Mouse (Mus musculus): ENCODE data around the gene Cdh3.

DNA sequence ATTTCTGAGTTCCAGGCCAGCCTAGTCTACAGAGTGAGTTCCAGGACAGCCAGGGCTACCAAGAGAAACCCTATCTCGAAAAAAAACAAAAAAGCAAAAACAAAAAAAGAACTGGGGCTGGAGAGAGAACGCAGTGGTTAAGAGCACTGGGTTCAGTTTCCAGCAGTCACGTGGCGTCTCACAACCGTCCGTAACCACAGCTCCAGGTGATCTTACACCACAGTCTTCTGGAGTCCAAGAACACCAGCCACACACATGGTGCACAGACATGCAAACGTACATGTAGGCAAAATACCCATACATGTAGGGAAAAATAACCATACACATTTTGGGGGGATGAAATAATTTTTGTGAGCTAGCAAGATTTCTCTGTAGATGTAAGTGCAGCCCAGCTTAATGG is 36.1 kb downstream of the Cdh3 start:
- no peak for TF ChIP-seq CTCF (IDR thresholded peaks at IDR 0.05; ENCODE audit: low read depth, low read length)
- TF ChIP-seq EP300 (IDR thresholded peaks at IDR 0.05; ENCODE audit: insufficient read depth, low read depth, low read length) = no peak
- TF ChIP-seq POLR2A (IDR thresholded peaks at IDR 0.05; ENCODE audit: insufficient read depth, low read length) = no peak
